ENCODE assay signal across 13 mouse cellular contexts in the genomic region with DNA sequence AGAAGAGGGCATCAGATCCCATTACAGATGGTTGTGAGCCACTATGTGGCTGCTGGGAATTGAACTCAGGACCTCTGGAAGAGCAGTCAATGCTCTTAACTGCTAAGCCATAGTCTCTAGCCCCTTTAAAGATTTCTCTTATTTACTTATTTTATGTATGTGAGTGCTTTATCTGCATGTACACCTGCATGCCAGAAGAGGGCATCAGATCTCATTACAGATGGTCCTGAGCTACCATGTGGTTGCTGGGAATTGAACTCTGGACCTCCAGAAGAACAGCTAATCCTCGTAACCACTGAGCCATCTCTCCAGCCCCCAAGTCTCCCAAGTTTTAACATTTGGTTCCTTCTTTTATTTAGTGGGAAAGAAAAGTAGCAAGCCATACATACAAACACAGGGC. TPM values are rescaled to one million over a fixed set of nuclear protein-coding genes. Genes with fewer than 3 reads are reported as not detected.
"Had no signal": no experiment of that assay in that cellular context is flagged by ENCODE, and none has a peak within 500 bp of the region (broad histone marks: within the 10 kb centered on the region; RNA-seq: fewer than 3 reads in every experiment).

No protein-coding gene starts in this region.

RNA-seq across cellular contexts. Expression of a gene that starts 30.8 kb away (rescaled TPM):
- total RNA-seq: layer of hippocampus, adult 8-10 months; layer of hippocampus, postnatal 14 days; left cerebral cortex, adult 18-20 months; left cerebral cortex, postnatal 14 days; megakaryocyte-erythroid progenitor cell, adult 5-6 weeks had no signal
- polyA plus RNA-seq: limb, embryonic 10.5 days; midbrain, embryonic 12.5 days; midbrain, embryonic 16.5 days; neural tube, embryonic 11.5 days; small intestine, adult 2 months had no signal

RNA-seq across cellular contexts. Expression of a gene that starts 57.8 kb away (rescaled TPM):
- total RNA-seq: layer of hippocampus, adult 8-10 months; layer of hippocampus, postnatal 14 days; left cerebral cortex, adult 18-20 months; left cerebral cortex, postnatal 14 days; megakaryocyte-erythroid progenitor cell, adult 5-6 weeks had no signal
- polyA plus RNA-seq: limb, embryonic 10.5 days; liver, embryonic 11.5 days; liver, embryonic 15.5 days; midbrain, embryonic 12.5 days; midbrain, embryonic 16.5 days; neural tube, embryonic 11.5 days; stomach, embryonic 16.5 days had no signal

RNA-seq across cellular contexts. Expression of a gene that starts 59.2 kb away (rescaled TPM):
- total RNA-seq: layer of hippocampus, adult 8-10 months; layer of hippocampus, postnatal 14 days; left cerebral cortex, adult 18-20 months; left cerebral cortex, postnatal 14 days; megakaryocyte-erythroid progenitor cell, adult 5-6 weeks had no signal
- polyA plus RNA-seq: limb, embryonic 10.5 days; midbrain, embryonic 12.5 days; midbrain, embryonic 16.5 days; small intestine, adult 2 months had no signal
